Mouse (Mus musculus) macrophage (primary cell): ENCODE results near the gene Krba1. TPM values are rescaled to one million over a fixed set of nuclear protein-coding genes. Genes with fewer than 3 reads are reported as not detected.
A peak's percentile ranks its signal among the peaks of the same experiment; 100 is the strongest.

Experiments used
- H3K27ac ChIP-seq: fragments of 350-480 bp; formaldehyde crosslinking; 2 replicates; pipeline ENCODE4 v1.9.0; 2021
- H3K36me3 ChIP-seq: fragments of 350-480 bp; formaldehyde crosslinking; 2 replicates; pipeline ENCODE4 v1.9.0; 2021; ENCODE audit errors: inconsistent target
- H3K4me3 ChIP-seq: fragments of 350-480 bp; formaldehyde crosslinking; 2 replicates; pipeline ENCODE4 v1.9.0; 2021; ENCODE audit errors: inconsistent target
- H3K79me2 ChIP-seq: fragments of 350-480 bp; formaldehyde crosslinking; 2 replicates; pipeline ENCODE4 v1.9.0; 2021; ENCODE audit errors: inconsistent target
- WGBS: methylation state at CpG from one replicate; pipeline ENCODE4 v1.1.7; 2026; ENCODE audit warnings: inconsistent platforms; ENCODE audit not compliant: missing documents; 5-methylcytosine and 5-hydroxymethylcytosine counted together
- polyA plus RNA-seq: library from polyadenylated mRNA; stranded (reverse); fragments of 250-400 nt; gene quantifications from 3 replicates; pipeline ENCODE4 v1.2.4, GENCODE M21; 2018; ENCODE audit warnings: inconsistent platforms
- total RNA-seq, 78 experiments: library from RNA; depleted of rRNA; stranded (reverse); fragments of 250-400 nt; gene quantifications; 1 replicate in 9 of 78; 2 replicates in 24 of 78; 3 replicates in 43 of 78; 4 replicates in 2 of 78; pipeline ENCODE4 v1.2.4; 2018; ENCODE audit warnings: inconsistent platforms in 56 of 78

Krba1 gene
- 1 to 10 TPM in 25 of 26 experiments, under 1 TPM in 1; 0.69 to 5.5 (median 2.6) TPM for total RNA-seq (2018; cell fraction: chromatin; rRNA removed)
- total RNA-seq (2018; cell fraction: cytosol; rRNA removed), result under 1 TPM; 0.05 to 0.51 (median 0.22) TPM
- total RNA-seq (2018; cell fraction: nucleus; rRNA removed), result 1 to 10 TPM in 19 of 26 experiments, under 1 TPM in 7; 0.47 to 2.6 (median 1.1) TPM
- 0.22 to 0.59 TPM (median 0.28 TPM) in 3 replicates for polyA plus RNA-seq

GRCm38 (mm10) chr6:48395105-48396007 lies at the start of gene Krba1:
TSS of gene Krba1 (plus strand) at chr6:48395586.
- no peaks in the 10 kb centered on the region for H3K79me2 ChIP-seq
- H3K27ac ChIP-seq, result no peak within 1 kb of the TSS
- H3K4me3 ChIP-seq, result peak within 1 kb of the TSS; percentile 9; the same call in 1 of the 2 replicates
- H3K36me3 ChIP-seq, result no peaks in the 10 kb centered on the region
- 5% methylated on average over 62 of the region's 65 CpGs for WGBS

- 22% methylated on average over 3 of the region's 3 CpGs for WGBS
- no peaks in the 10 kb centered on the region for H3K36me3 ChIP-seq
- no peak overlapping the region for H3K27ac ChIP-seq
- no peaks in the 10 kb centered on the region for H3K79me2 ChIP-seq
- H3K4me3 ChIP-seq, result no peak overlapping the region
These were observed 36.5 kb upstream of the Krba1 start for GRCm38 (mm10) chr6:48358897-48359296.

GRCm38 (mm10) chr6:48366322-48366996 lies 28.9 kb upstream of the Krba1 start:
- H3K36me3 ChIP-seq, result no peaks in the 10 kb centered on the region
- H3K79me2 ChIP-seq, result no peaks in the 10 kb centered on the region
- H3K4me3 ChIP-seq, result no peak overlapping the region
- H3K27ac ChIP-seq, result no peak overlapping the region
- 83% methylated on average over 11 of the region's 11 CpGs for WGBS

DNA sequence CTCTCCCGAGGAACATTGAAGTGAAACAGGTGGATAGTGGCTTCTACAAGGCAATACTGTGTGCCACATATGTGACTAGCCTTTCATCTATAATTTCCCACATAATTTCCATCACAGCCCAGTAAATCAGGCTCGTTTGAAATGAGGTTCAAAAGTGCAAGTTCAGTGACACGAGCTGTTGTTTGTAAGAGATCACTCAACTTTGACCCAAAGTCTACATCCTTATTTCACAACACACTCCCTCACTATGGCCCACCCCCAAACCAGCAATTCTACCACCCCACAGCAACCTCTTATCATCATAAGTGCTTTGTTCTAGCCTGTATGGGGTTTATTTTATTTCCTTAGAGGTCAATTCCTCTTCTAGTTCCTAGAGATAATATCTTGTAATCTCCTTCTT lies 7.2 kb upstream of the Krba1 start:
- Histone ChIP-seq H3K36me3 (no peaks in the 10 kb centered on the region), H3K79me2 (no peaks in the 10 kb centered on the region), H3K27ac (no peak overlapping the region), H3K4me3 (no peak overlapping the region)
- 72% methylated on average over 3 of the region's 3 CpGs for WGBS

DNA sequence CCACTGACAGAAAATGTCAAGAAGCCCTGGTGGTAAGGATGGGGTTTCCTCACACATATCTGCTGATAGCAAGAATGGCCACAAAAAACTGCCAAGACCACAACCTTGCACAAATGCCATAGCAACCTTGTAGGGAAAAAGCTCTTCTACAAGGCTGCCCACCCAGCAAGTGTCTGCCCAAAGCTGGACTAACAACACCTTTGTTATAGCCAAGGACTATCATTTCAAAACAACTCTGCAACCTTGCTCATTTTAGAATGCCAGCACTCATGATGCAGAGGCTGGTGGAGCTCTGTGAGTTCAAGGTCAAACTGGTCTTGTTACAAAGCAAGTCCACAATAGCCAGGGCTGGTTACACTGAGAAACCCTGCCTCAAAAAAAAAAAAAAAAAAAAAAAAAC lies 1.6 kb upstream of the Krba1 start:
- Histone ChIP-seq H3K27ac (no peak overlapping the region), H3K79me2 (no peaks in the 10 kb centered on the region), H3K36me3 (no peaks in the 10 kb centered on the region), H3K4me3 (no peak overlapping the region)

DNA sequence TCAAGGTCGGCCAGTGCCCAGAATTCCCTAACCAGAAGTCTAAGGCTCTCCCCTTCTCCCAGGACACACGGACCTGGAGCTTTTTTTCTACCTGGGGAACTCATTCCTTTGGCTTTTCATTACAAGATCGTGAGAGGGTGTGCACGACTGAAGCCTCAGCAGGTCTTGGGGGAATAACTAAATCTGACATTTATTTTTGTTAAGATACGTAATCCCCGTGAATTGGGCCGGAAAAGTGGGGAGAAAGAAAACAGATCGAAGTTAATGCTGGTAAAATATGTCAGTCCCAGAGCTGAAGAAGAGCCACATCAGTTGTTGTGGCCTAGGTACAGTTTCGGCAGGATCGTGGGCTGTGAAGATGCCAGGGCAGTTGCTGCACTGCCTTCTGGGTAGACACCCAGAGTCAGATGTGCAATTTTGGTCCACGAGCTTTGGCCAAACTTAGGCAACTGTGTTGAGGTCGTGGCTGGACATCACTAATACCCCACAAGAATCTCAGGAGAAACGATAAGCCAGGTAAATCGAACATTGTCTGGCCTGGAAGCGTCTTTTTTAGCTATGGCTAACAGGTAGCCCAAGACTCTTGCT lies 716 bp downstream of the Krba1 start:
- Histone ChIP-seq H3K4me3 (no peak overlapping the region), H3K36me3 (no peaks in the 10 kb centered on the region), H3K79me2 (no peaks in the 10 kb centered on the region), H3K27ac (no peak overlapping the region)
- WGBS, result 55% methylated on average over 15 of the region's 15 CpGs

DNA sequence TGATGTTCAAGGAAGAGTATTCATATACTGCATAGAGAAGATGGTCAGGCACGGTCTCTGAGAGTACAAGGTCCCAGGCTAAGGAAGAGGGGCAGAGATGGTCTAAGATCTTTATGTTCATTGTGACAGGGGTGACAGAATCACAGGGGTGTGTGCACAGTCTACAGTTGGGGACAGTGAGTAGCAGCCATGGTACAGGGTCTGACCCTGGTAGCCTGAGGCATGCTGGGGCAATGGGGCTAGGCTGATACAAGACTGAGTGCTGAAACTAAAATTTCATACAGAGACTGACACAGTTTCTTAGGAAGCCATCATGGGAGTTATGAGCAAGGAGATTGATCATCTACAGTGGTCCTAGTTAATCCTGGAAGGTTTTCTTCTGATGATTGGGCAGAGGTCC lies 1.3 kb downstream of the Krba1 start:
- Histone ChIP-seq H3K36me3 (no peaks in the 10 kb centered on the region), H3K27ac (no peak overlapping the region), H3K4me3 (no peak overlapping the region), H3K79me2 (no peaks in the 10 kb centered on the region)
- WGBS, result 100% methylated on average over 1 of the region's 1 CpGs

GRCm38 (mm10) chr6:48397336-48397735 lies 1.9 kb downstream of the Krba1 start:
- H3K79me2 ChIP-seq, result no peaks in the 10 kb centered on the region
- no peak overlapping the region for H3K27ac ChIP-seq
- no peak overlapping the region for H3K4me3 ChIP-seq
- 86% methylated on average over 4 of the region's 4 CpGs for WGBS
- no peaks in the 10 kb centered on the region for H3K36me3 ChIP-seq

GRCm38 (mm10) chr6:48399906-48400305 lies 4.5 kb downstream of the Krba1 start:
- Histone ChIP-seq H3K4me3 (no peak overlapping the region), H3K36me3 (no peaks in the 10 kb centered on the region), H3K79me2 (no peaks in the 10 kb centered on the region), H3K27ac (no peak overlapping the region)
- 91% methylated on average over 5 of the region's 5 CpGs for WGBS

DNA sequence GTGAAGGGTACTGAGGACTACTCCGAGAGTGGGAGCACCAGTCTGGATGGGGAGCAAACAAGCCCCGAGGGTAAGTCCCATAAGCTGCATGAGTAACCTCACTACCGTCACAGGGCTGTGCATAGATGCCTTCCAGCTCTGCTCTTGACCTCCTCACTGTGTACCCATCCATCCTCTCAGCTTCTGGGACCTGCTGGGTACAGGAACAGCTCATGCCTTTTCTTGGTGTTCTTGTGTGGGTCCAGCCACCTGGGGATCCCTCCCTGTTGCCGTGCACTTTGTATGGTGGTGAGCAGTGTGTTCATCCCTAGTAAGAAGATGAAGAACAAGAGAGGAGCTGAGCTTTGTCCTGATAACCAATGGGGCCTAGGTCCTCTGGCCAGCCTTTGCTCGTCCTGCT lies 8.7 kb downstream of the Krba1 start:
- no peak overlapping the region for H3K27ac ChIP-seq
- WGBS, result 93% methylated on average over 5 of the region's 5 CpGs
- no peak overlapping the region for H3K4me3 ChIP-seq
- no peaks in the 10 kb centered on the region for H3K36me3 ChIP-seq
- no peaks in the 10 kb centered on the region for H3K79me2 ChIP-seq

DNA sequence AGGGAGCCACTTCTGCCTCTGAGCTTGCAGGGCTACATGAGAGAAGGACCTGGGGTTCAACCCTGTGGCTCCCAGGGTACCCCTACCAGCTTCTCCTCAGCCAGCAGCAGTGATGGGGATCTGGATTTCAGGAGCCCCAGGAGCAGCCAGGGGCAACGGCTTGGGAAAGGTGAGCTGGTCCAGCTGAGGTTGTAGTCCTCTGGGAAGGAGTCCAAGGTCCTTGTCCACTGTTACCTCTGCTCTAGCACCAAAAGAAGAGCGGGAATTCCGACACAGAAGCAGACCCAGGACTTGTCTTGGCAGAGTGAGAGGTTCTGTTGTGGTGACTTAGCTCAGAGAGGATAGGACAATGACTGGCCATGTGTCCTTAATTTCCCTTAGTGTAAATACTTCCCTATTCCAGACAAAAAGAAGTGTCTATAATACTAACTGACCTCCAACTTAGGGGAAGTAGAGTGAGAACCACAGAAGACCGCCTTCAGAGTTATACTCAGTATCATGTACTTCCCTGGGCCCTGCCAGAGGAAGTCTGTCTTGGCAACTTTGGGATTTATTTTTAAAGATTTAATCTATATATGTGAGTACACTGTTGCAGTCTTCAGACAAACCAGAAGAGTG lies 14.4 kb downstream of the Krba1 start:
- Histone ChIP-seq H3K36me3 (no peaks in the 10 kb centered on the region), H3K79me2 (no peaks in the 10 kb centered on the region), H3K4me3 (no peak overlapping the region), H3K27ac (no peak overlapping the region)
- 75% methylated on average over 4 of the region's 4 CpGs for WGBS

DNA sequence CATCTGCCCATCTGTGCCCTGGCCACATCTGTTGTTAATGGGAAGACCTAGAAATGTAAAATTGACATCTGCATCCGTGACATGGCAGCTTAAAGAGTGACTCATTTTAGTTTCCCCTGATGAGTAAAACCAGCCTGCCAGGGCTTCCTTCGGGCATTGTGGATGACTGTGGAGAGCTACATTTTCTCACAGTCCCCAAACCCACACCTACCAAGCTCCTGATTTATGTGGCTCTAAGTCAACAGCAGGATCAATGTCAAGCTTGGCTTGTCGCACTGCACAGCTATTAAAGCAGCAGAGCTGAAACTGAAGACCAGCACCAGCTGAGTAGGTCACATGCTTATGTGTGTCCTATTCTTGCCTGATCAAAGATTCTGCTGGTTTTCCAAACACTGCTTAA lies 15.2 kb downstream of the Krba1 start:
- WGBS, result 86% methylated on average over 3 of the region's 3 CpGs
- H3K27ac ChIP-seq, result no peak overlapping the region
- H3K4me3 ChIP-seq, result no peak overlapping the region
- no peaks in the 10 kb centered on the region for H3K79me2 ChIP-seq
- no peaks in the 10 kb centered on the region for H3K36me3 ChIP-seq

- H3K27ac ChIP-seq, result no peak overlapping the region
- no peaks in the 10 kb centered on the region for H3K36me3 ChIP-seq
- no peak overlapping the region for H3K4me3 ChIP-seq
- no peaks in the 10 kb centered on the region for H3K79me2 ChIP-seq
- 95% methylated on average over 6 of the region's 6 CpGs for WGBS
These were observed 16.1 kb downstream of the Krba1 start for GRCm38 (mm10) chr6:48411193-48412092.

GRCm38 (mm10) chr6:48412147-48412546 lies 16.8 kb downstream of the Krba1 start:
- H3K36me3 ChIP-seq, result no peaks in the 10 kb centered on the region
- H3K27ac ChIP-seq, result no peak overlapping the region
- H3K79me2 ChIP-seq, result no peaks in the 10 kb centered on the region
- H3K4me3 ChIP-seq, result no peak overlapping the region
- 100% methylated on average over 4 of the region's 4 CpGs for WGBS
